Mouse (Mus musculus): ENCODE measurements around the gene Slc35f2. TPM values are rescaled to one million over a fixed set of nuclear protein-coding genes. Genes with fewer than 3 reads are reported as not detected.

Gene Slc35f2
- polyA plus RNA-seq, 1 experiment = 13.9 TPM

GRCm38 (mm10) chr9:53768486-53768885 is 2.9 kb upstream of the Slc35f2 start:
- Histone ChIP-seq H3K27me3 (ENCODE audit: control insufficient read depth, insufficient read depth, low read length) (no peaks in the 10 kb centered on the region), H3K4me1 (ENCODE audit: control insufficient read depth, insufficient read depth, low read length) (peaks cover 9% of the 10 kb centered on the region), H3K4me3 (ENCODE audit: control insufficient read depth, low read depth, low read length) (no peak overlapping the region), H3K27ac (ENCODE audit: control insufficient read depth, insufficient read depth, low read depth, low read length) (no peak overlapping the region), H3K36me3 (ENCODE audit: control insufficient read depth, insufficient read depth, low read length) (no peaks in the 10 kb centered on the region)
- TF ChIP-seq POLR2A (IDR thresholded peaks at IDR 0.05; ENCODE audit: control insufficient read depth, low read depth, low read length) (no peak), CTCF (IDR thresholded peaks at IDR 0.05; ENCODE audit: control insufficient read depth, insufficient read depth, insufficient replicate concordance, low read depth, low read length) (no peak)

DNA sequence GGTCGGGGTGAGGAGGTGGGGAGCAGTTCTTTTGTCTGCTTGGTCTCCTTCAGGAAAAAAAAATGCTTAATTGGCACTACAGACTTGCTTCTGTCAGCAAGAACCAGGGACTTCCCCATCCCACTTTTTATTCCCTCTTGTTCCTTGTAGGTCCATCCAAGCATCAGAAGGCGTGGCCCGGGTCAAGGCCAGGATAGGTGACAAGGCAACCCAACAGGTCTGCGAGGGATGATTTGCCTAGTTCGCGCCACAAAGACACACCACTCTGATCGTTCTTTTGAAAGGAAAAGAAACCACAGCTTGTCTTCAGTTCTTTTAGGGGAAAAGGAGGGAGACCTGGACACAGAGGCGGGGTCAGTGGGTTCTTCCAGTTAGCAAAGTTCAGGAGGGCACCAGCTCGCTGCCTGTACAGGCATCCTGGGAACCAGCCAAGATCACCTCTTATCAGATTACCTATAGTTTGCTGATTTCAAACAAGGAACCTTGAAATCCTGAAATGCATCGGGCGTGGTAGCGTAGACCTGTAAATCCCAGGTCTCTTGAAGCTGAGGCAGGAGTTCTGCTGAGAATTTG is 481 bp upstream of the Slc35f2 start:
- no peak overlapping the region for H3K27ac ChIP-seq (ENCODE audit: control insufficient read depth, insufficient read depth, low read depth, low read length)
- H3K4me1 ChIP-seq (ENCODE audit: control insufficient read depth, insufficient read depth, low read length) = peaks cover 9% of the 10 kb centered on the region
- no peaks in the 10 kb centered on the region for H3K36me3 ChIP-seq (ENCODE audit: control insufficient read depth, insufficient read depth, low read length)
- peak overlapping the region; percentile 61; the same call in 1 of the 2 replicates for H3K4me3 ChIP-seq (ENCODE audit: control insufficient read depth, low read depth, low read length)
- TF ChIP-seq CTCF (IDR thresholded peaks at IDR 0.05; ENCODE audit: control insufficient read depth, insufficient read depth, insufficient replicate concordance, low read depth, low read length) = no peak
- TF ChIP-seq POLR2A (IDR thresholded peaks at IDR 0.05; ENCODE audit: control insufficient read depth, low read depth, low read length) = no peak
- no peaks in the 10 kb centered on the region for H3K27me3 ChIP-seq (ENCODE audit: control insufficient read depth, insufficient read depth, low read length)

GRCm38 (mm10) chr9:53772121-53772561 is 803 bp downstream of the Slc35f2 start:
- Histone ChIP-seq H3K27me3 (ENCODE audit: control insufficient read depth, insufficient read depth, low read length) (no peaks in the 10 kb centered on the region), H3K4me1 (ENCODE audit: control insufficient read depth, insufficient read depth, low read length) (peaks cover 9% of the 10 kb centered on the region), H3K27ac (ENCODE audit: control insufficient read depth, insufficient read depth, low read depth, low read length) (peak overlapping the region; percentile 26; the same call in 1 of the 2 replicates), H3K4me3 (ENCODE audit: control insufficient read depth, low read depth, low read length) (peak overlapping the region; percentile 61), H3K36me3 (ENCODE audit: control insufficient read depth, insufficient read depth, low read length) (no peaks in the 10 kb centered on the region)
- no peak for TF ChIP-seq POLR2A (IDR thresholded peaks at IDR 0.05; ENCODE audit: control insufficient read depth, low read depth, low read length)
- no peak for TF ChIP-seq CTCF (IDR thresholded peaks at IDR 0.05; ENCODE audit: control insufficient read depth, insufficient read depth, insufficient replicate concordance, low read depth, low read length)

GRCm38 (mm10) chr9:53775511-53775910 is 4.2 kb downstream of the Slc35f2 start:
- no peaks in the 10 kb centered on the region for H3K27me3 ChIP-seq (ENCODE audit: control insufficient read depth, insufficient read depth, low read length)
- TF ChIP-seq CTCF (IDR thresholded peaks at IDR 0.05; ENCODE audit: control insufficient read depth, insufficient read depth, insufficient replicate concordance, low read depth, low read length) = no peak
- no peak for TF ChIP-seq POLR2A (IDR thresholded peaks at IDR 0.05; ENCODE audit: control insufficient read depth, low read depth, low read length)

DNA sequence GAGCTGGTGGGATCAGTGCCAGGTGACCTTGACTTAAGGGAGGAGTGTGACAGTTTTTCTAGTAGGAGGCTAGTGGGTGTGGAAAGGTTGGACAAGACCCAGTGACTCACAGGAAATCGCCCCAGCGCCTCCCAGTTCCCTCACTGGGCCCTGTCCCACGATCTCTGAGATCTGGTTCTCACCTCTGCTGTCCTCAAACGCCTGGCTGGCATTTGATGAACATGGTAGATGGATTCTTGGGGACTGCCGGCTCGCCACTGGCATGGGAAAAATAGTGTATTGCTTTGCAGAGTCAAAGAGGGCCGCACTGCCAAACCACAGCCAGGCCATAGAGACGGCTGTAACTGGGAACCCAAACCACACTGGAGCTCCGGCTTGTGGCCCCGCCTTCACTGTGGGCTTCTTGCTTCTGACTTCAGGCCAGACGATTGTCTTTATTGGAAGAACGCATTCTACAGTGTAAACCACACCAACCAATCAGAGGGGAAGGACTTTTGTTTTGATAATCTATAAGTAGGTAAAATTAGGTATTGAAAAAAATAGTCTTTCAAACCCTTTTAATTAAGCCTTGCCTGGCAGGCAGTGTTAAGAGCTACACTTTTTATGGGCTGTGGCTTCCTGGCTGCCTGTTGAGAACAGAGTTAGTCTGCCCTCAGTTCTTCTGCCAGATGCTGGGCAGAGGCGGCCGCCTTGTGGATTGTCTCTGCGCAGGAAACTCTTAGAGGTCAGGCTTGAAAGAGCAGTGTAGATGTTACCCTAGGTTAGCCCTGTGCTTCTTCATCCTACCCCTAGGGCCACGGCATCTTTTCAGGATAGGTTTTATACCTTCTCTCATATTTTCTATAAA is 15.4 kb downstream of the Slc35f2 start:
- Histone ChIP-seq H3K27ac (ENCODE audit: control insufficient read depth, insufficient read depth, low read depth, low read length) (no peak overlapping the region), H3K27me3 (ENCODE audit: control insufficient read depth, insufficient read depth, low read length) (no peaks in the 10 kb centered on the region), H3K36me3 (ENCODE audit: control insufficient read depth, insufficient read depth, low read length) (no peaks in the 10 kb centered on the region), H3K4me1 (ENCODE audit: control insufficient read depth, insufficient read depth, low read length) (no peaks in the 10 kb centered on the region), H3K4me3 (ENCODE audit: control insufficient read depth, low read depth, low read length) (no peak overlapping the region)
- no peak for TF ChIP-seq POLR2A (IDR thresholded peaks at IDR 0.05; ENCODE audit: control insufficient read depth, low read depth, low read length)
- TF ChIP-seq CTCF (IDR thresholded peaks at IDR 0.05; ENCODE audit: control insufficient read depth, insufficient read depth, insufficient replicate concordance, low read depth, low read length) = no peak

More at GRCm38 (mm10) chr9:53775511-53775910, 4.2 kb downstream of the Slc35f2 start:
- H3K4me3 ChIP-seq (ENCODE audit: control insufficient read depth, low read depth, low read length) = no peak overlapping the region
- H3K27ac ChIP-seq (ENCODE audit: control insufficient read depth, insufficient read depth, low read depth, low read length) = no peak overlapping the region
- H3K36me3 ChIP-seq (ENCODE audit: control insufficient read depth, insufficient read depth, low read length) = no peaks in the 10 kb centered on the region
- H3K4me1 ChIP-seq (ENCODE audit: control insufficient read depth, insufficient read depth, low read length) = peaks cover 9% of the 10 kb centered on the region

DNA sequence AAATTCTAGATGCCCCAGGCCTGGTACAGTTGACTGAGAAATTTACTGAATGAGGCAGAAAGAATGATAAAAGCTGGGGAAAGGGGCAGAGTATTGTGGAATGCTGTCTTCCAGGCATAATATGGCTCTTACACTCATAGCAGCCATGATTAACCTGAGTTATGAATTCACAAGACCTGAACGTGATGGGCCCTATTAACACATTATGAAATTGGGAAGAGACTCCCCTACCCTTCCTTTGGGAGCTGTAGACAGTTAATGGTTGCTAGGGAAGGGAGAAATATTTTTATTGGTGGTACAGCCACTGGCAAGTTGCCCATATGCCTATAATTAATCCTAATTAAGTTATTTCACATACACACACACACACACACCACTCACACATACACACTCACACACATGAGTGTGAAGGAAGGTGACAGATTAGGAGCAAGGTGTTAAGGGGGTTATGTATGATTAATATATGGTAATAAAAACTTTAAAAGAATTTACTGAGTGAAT is 22.5 kb downstream of the Slc35f2 start:
- H3K27me3 ChIP-seq (ENCODE audit: control insufficient read depth, insufficient read depth, low read length) = no peaks in the 10 kb centered on the region
- H3K4me1 ChIP-seq (ENCODE audit: control insufficient read depth, insufficient read depth, low read length) = no peaks in the 10 kb centered on the region
- no peaks in the 10 kb centered on the region for H3K36me3 ChIP-seq (ENCODE audit: control insufficient read depth, insufficient read depth, low read length)
- H3K27ac ChIP-seq (ENCODE audit: control insufficient read depth, insufficient read depth, low read depth, low read length) = no peak overlapping the region
- TF ChIP-seq CTCF (IDR thresholded peaks at IDR 0.05; ENCODE audit: control insufficient read depth, insufficient read depth, insufficient replicate concordance, low read depth, low read length) = no peak
- TF ChIP-seq POLR2A (IDR thresholded peaks at IDR 0.05; ENCODE audit: control insufficient read depth, low read depth, low read length) = no peak
- H3K4me3 ChIP-seq (ENCODE audit: control insufficient read depth, low read depth, low read length) = no peak overlapping the region

DNA sequence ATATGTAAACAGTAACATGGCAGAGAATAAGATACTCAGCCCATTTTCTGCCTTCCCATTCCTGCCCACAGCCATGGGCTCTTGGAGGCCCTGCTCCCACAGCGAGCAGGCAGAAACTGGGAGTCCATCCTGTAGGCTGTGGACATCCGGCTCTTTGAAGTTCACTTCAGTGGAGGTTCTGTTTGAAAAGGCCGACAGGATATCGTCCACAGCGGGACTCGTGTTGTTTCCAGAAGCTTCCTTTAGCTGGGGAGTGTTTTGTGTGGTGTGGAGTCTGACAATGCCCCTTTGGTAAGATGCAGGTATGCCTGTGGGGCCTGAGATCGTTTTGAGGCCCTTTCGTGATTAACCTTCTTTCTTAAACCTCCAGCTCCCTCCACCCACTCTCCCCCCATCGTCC is 23.2 kb downstream of the Slc35f2 start:
- Histone ChIP-seq H3K27ac (ENCODE audit: control insufficient read depth, insufficient read depth, low read depth, low read length) (no peak overlapping the region), H3K27me3 (ENCODE audit: control insufficient read depth, insufficient read depth, low read length) (no peaks in the 10 kb centered on the region), H3K4me3 (ENCODE audit: control insufficient read depth, low read depth, low read length) (no peak overlapping the region), H3K4me1 (ENCODE audit: control insufficient read depth, insufficient read depth, low read length) (no peaks in the 10 kb centered on the region), H3K36me3 (ENCODE audit: control insufficient read depth, insufficient read depth, low read length) (no peaks in the 10 kb centered on the region)
- no peak for TF ChIP-seq POLR2A (IDR thresholded peaks at IDR 0.05; ENCODE audit: control insufficient read depth, low read depth, low read length)
- TF ChIP-seq CTCF (IDR thresholded peaks at IDR 0.05; ENCODE audit: control insufficient read depth, insufficient read depth, insufficient replicate concordance, low read depth, low read length) = no peak

Data from testis, adult 2 months (tissue).